Mouse (Mus musculus) CD4-positive, CD25-positive, alpha-beta regulatory T cell, adult 4 months (primary cell): Measurements from ENCODE around the gene Pde2a. TPM values are rescaled to one million over a fixed set of nuclear protein-coding genes. Genes with fewer than 3 reads are reported as not detected.

Source experiments
- ATAC-seq: one replicate; pipeline ENCODE4 v1.8.0; 2017
- polyA plus RNA-seq, 2 experiments: library from polyadenylated mRNA; unstranded; fragments of 100-300 nt; shearing (Covaris generic); gene quantifications; one replicate each; pipeline ENCODE4 v1.2.1; 2017

Pde2a gene
- polyA plus RNA-seq, 2 experiments from 2014 or later, result 23.0 to 83.7 TPM

GRCm38 (mm10) chr7:101454479-101454878, 33.0 kb downstream of the Pde2a start:
- no peak for ATAC-seq

- no peak for ATAC-seq
Measured at GRCm38 (mm10) chr7:101455141-101455540, 33.6 kb downstream of the Pde2a start.

GRCm38 (mm10) chr7:101456318-101456717, 34.8 kb downstream of the Pde2a start:
- no peak for ATAC-seq

- no peak for ATAC-seq
Measured at GRCm38 (mm10) chr7:101456789-101457188, 35.3 kb downstream of the Pde2a start.

GRCm38 (mm10) chr7:101457283-101457682, 35.8 kb downstream of the Pde2a start:
- no peak for ATAC-seq

GRCm38 (mm10) chr7:101457801-101458200, 36.3 kb downstream of the Pde2a start:
- ATAC-seq, result peak; percentile 80

- no peak for ATAC-seq
Measured at GRCm38 (mm10) chr7:101458278-101458781, 36.8 kb downstream of the Pde2a start.

GRCm38 (mm10) chr7:101459305-101459813, 37.9 kb downstream of the Pde2a start:
- ATAC-seq, result no peak

- no peak for ATAC-seq
Measured at GRCm38 (mm10) chr7:101459923-101460607, 38.6 kb downstream of the Pde2a start.

GRCm38 (mm10) chr7:101460608-101460957, 39.1 kb downstream of the Pde2a start:
- ATAC-seq, result no peak

- no peak for ATAC-seq
Measured at GRCm38 (mm10) chr7:101461571-101461970, 40.1 kb downstream of the Pde2a start.

- no peak for ATAC-seq
Measured at GRCm38 (mm10) chr7:101462327-101463068, 41.0 kb downstream of the Pde2a start.

GRCm38 (mm10) chr7:101463665-101464271, 42.3 kb downstream of the Pde2a start:
- no peak for ATAC-seq

GRCm38 (mm10) chr7:101464927-101465326, 43.4 kb downstream of the Pde2a start:
- no peak for ATAC-seq

GRCm38 (mm10) chr7:101465392-101465791, 43.9 kb downstream of the Pde2a start:
- no peak for ATAC-seq

GRCm38 (mm10) chr7:101465850-101466580, 44.5 kb downstream of the Pde2a start:
- peak; percentile 79 for ATAC-seq

GRCm38 (mm10) chr7:101466581-101467081, 45.1 kb downstream of the Pde2a start:
- peak; percentile 80 for ATAC-seq

- ATAC-seq, result no peak
Measured at GRCm38 (mm10) chr7:101471423-101471822, 49.9 kb downstream of the Pde2a start.

- ATAC-seq, result no peak
Measured at GRCm38 (mm10) chr7:101471968-101472480, 50.5 kb downstream of the Pde2a start.

- ATAC-seq, result no peak
Measured at GRCm38 (mm10) chr7:101472598-101473558, 51.4 kb downstream of the Pde2a start.

- ATAC-seq, result no peak
Measured at GRCm38 (mm10) chr7:101474399-101474811, 52.9 kb downstream of the Pde2a start.
